Mouse (Mus musculus) kidney, adult 11 months (tissue): ENCODE data around the gene Yars.

Experiments used
- DNase-seq: peaks from one replicate; pipeline ENCODE4 v3.0.0; 2022

The Yars gene

GRCm38 (mm10) chr4:129254571-129254970 is 65.0 kb downstream of the Yars start:
- no peak for DNase-seq

GRCm38 (mm10) chr4:129256450-129257380 is 67.2 kb downstream of the Yars start:
- peak; percentile 81 for DNase-seq

GRCm38 (mm10) chr4:129259101-129259500 is 69.5 kb downstream of the Yars start:
- DNase-seq, result no peak

GRCm38 (mm10) chr4:129260678-129261077 is 71.1 kb downstream of the Yars start:
- DNase-seq, result no peak

- no peak for DNase-seq
These were observed 71.6 kb downstream of the Yars start, which contains the start of gene C77080 for GRCm38 (mm10) chr4:129261196-129261595. C77080 (minus strand) TSS chr4:129261404.

- peak; percentile 65 for DNase-seq
These were observed 73.9 kb downstream of the Yars start for GRCm38 (mm10) chr4:129263225-129264021.

- DNase-seq, result no peak
These were observed 76.6 kb downstream of the Yars start for GRCm38 (mm10) chr4:129266191-129266590.

- DNase-seq, result no peak
These were observed 77.3 kb downstream of the Yars start for GRCm38 (mm10) chr4:129266821-129267220.

- DNase-seq, result no peak
These were observed 79.1 kb downstream of the Yars start for GRCm38 (mm10) chr4:129268698-129269097.
